Mouse (Mus musculus) liver, embryonic 14.5 days (tissue): ENCODE data around the gene Golga7b.

ENCODE experiments used
- CTCF ChIP-seq: IDR thresholded peaks from 2 replicates; pipeline ENCODE4 v1.5.1; 2016; ENCODE audit warnings: antibody characterized with exemption, low read depth, control low read depth
- EP300 ChIP-seq: IDR thresholded peaks from 2 replicates; pipeline ENCODE4 v1.6.1; 2016; ENCODE audit warnings: antibody characterized with exemption, low read depth

DNA sequence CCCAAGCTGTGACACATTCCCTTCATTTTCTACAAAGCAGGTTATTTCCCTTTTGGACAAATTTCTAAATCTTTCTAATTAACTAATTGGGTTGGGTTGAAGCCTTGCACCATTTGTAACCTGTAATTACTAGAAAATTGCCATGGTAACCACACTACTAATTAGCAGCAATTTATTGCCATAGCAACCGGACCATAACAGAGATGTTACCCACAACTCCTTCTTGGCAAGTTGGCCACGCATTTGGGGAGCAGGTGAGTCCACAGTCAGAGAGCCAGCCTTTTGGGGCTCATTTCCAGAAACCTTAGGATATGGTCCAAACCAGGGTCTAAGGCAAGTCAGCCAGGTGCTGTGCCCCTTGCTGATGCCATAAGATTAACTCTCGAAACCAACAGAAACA lies 64.8 kb downstream of the Golga7b start:
- TF ChIP-seq CTCF, result no peak
- TF ChIP-seq EP300, result no peak
